Mouse (Mus musculus): ENCODE measurements around the gene Zfp764.
A peak's percentile ranks its signal among the peaks of the same experiment; 100 is the strongest.
"Not testable (repeated sequence)": the region's sequence is repeated elsewhere in the genome, so short reads cannot be mapped to it uniquely, and the experiment has no call there.

Zfp764 gene

GRCm38 (mm10) chr7:127406002-127406987, at the start of gene Zfp764:
TSS of gene Zfp764 (minus strand) at chr7:127406822.
- peak; percentile 78 for DNase-seq (ENCODE audit: low spot score)

- DNase-seq (ENCODE audit: low spot score): no peak
Observed at GRCm38 (mm10) chr7:127454905-127455304, 48.3 kb upstream of the Zfp764 start.

GRCm38 (mm10) chr7:127453056-127453455, 46.4 kb upstream of the Zfp764 start:
- DNase-seq (ENCODE audit: low spot score): no peak

DNA sequence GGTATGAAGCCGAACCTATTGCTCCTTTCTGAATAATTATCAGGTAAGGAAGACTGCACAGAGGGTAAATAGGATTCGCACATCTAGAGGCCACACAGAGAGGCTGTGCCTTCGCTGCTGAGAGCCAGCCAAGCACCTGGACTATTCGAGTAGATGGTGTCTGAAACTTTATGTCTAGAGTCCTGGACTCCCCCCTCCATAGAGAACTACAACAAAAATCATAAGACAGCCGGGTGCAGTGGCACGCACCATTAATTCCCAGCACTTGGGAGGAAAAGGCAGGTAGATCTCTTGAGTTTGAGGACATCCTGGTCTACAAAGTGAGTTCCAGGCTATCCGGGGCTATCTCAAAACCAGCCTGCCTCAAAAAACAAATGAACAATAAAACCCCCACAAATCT, 43.3 kb upstream of the Zfp764 start:
- no peak for DNase-seq (ENCODE audit: low spot score)

DNA sequence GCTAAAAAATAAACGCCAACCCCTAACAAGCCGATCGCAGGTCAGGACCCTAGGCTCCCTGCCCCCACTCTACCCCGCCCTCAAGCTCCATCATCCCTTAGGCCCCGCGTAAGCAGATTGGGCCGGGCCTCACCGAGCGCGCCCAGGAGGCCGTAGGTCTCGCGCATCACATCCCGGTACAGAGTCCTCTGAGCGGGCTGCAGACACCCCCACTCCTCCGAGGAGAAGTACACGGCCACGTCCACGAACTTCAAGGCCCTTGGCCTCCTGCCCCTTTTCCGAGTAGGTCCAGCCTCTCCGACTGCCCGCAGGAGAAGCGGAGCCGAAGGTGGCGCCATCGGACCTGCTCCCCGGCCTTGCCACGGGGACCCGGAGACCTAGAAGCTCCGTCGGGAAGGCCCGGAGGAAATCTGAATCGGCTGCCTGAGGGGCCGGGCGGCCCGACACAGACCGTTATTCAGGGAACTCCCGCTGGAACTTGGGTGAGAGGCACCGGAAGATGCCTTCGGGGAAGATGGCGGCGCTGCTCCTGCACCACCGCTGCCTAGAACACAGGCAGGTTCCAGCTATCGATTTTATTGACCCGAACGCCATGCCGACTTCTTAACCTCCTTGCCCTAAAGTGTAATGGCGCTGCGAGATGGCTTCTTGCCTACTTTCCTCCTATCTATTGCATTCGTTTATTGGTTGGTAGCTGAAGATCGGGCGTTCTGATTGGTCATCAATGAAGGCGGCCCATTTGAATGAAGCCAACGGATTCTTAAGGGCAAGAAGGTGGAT, 42.1 kb upstream of the Zfp764 start, which contains the start of gene Zfp689:
TSS of gene Zfp689 (minus strand) at position 638 of the 780 bp plus-strand sequence.
- peak; percentile 82 for DNase-seq (ENCODE audit: low spot score)

DNA sequence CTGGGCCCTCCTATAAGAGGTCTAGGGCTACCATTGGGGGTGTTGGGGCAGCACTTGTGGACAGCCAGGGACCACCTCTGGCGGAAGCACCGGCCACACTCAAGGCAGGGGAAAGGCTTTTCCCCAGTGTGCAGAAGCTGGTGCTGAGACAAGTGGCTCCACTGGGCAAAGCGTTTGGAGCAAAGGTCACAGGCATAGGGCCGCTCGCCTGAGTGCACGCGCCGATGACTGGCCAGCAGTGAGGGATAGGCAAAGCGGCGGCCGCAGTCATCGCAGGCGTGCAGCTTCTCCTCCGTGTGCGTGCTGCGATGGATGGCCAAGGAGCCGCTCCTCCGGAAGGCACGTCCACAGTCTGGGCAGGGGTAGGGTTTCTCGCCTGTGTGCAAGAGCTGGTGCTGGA, 37.4 kb upstream of the Zfp764 start:
- no peak for DNase-seq (ENCODE audit: low spot score)

DNA sequence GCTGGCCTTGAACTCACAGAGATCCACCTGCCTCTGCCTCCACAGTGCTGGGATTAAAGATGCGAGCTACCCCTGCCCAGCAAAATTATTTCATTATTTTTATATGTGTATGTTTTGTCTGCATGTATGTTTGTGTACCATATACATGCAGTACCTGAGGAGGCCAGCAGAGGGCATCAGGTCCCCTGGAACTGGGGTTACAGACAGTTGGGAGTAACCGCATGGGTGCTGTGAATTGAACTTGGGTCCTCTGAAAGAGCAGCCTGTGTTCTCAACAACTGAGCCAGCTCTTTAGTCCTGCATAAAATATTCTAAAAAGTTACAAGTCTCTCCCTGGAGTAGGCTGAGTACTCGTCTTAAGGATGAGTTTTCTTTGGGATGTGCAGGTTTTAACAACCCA, 31.1 kb upstream of the Zfp764 start:
- no peak for DNase-seq (ENCODE audit: low spot score)

DNA sequence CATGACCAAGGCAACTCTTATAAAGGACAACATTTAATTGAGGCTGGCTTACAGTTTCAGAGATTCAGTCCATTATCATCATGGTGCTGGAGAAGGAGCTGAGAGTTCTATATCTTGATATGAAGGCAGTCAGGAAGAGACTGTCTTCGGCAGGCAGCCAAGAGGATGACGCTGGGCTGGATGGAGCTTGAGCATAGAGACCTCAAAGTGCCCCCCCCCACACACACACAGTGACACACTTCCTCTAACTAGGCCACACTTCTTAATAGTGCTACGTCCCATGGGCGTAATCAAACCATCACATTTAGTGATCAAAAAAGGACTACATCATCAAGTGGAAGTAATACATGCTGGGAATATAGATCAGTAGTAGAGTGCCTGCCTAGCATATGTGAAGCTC, 28.6 kb upstream of the Zfp764 start:
- no peak for DNase-seq (ENCODE audit: low spot score)

GRCm38 (mm10) chr7:127426354-127426753, 19.7 kb upstream of the Zfp764 start:
- no peak for DNase-seq (ENCODE audit: low spot score)

DNA sequence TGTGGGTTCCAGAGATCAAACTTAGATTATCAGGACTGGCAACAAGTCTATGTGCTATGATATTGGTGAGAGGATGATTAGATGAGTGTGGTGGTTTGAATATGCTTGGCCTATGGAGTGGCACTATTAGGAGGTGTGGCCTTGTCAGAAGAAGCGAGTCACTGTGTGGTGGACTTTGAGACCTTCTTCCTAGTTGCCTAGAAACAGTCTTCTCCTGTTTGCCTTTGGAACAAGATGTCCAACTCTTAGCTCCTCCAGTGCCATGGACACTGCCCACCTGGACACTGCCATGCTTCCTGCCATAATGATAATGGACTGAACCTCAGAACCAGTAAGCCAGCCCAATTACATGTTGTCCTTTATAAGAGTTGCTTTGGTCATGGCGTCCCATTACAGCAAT, 19.3 kb upstream of the Zfp764 start:
- no peak for DNase-seq (ENCODE audit: low spot score)

DNA sequence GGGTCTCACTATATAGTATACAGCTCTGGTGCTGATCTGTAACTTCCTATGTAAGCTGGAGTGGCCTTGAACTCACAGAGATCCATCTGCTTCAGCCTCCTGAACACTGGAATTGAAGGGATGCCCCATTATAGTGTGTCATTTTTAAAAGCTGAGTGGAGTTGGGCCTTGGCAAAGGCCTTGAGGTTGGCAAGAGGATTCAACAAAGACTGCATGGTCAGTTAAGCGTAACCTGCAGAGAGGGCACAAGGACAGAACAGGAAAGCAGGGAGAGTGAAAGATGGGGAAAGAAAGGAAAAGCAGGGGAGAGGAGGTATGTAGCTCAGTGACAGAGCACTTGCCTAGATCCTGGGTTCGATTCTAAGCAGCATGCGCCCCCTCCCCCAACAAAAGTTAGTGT, 18.7 kb upstream of the Zfp764 start:
- no peak for DNase-seq (ENCODE audit: low spot score)

- no peak for DNase-seq (ENCODE audit: low spot score)
Observed at GRCm38 (mm10) chr7:127422247-127422646, 15.6 kb upstream of the Zfp764 start.

DNA sequence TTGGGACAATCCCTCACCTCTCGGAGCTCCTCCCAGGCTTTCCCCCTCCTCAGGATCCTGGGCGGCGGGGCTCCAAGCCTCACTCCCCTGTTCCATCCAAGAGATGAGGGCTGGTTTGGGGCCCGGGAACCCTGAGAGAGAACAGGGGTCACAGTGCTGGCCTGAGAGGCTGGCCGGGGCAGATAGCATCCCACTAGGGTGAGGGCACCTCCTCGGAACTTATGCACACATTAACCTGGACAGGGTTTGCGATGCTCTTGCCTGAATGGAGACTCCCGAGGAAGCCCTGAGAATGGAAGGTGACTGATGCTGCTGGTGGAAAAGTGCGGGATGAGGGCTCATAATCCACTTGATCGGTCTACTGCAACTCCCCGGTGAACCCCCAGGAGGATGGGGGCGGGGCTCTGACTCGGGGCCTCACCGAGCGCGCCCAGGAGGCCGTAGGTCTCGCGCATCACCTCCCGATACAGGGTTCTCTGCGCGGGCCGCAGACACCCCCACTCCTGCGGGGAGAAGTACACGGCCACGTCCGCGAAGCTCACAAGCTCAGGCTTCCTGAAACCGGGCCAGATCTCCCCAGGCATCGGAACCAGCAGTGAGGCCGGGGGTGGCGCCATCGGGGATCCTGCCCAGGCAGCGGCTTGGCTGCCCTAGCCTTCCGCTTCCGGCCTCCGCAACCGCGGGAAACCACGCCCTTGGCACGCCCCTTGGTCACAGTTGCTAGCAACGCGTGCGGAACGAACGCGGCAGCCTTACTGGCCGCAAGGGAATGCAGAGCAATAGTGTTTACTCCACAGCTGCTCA, 15.0 kb upstream of the Zfp764 start, which contains the start of gene Zfp688:
TSS of gene Zfp688 (minus strand) at position 681 of the 804 bp plus-strand sequence.
- DNase-seq (ENCODE audit: low spot score): peak; percentile 94

DNA sequence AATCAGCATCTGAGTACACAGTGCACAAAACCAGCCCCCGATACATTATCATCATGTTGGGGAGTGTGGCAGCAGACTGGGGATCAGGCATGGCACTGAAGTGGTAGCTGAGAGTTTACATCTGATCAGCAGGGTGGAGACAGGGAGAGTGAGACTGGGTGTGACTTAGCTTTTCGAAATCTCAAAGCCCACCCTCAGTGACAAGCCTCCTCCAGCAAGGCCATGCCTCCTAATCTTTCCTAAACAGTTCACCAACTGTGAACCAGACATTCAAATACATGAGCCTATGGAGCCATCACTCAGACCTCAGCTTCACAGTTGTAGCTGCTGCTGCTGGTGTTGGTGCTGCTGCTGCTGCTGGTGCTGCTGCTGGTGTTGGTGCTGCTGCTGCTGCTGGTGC, 4.8 kb upstream of the Zfp764 start:
- no peak for DNase-seq (ENCODE audit: low spot score)

GRCm38 (mm10) chr7:127404101-127404500, 2.5 kb downstream of the Zfp764 start:
- DNase-seq (ENCODE audit: low spot score): not testable (repeated sequence)

DNA sequence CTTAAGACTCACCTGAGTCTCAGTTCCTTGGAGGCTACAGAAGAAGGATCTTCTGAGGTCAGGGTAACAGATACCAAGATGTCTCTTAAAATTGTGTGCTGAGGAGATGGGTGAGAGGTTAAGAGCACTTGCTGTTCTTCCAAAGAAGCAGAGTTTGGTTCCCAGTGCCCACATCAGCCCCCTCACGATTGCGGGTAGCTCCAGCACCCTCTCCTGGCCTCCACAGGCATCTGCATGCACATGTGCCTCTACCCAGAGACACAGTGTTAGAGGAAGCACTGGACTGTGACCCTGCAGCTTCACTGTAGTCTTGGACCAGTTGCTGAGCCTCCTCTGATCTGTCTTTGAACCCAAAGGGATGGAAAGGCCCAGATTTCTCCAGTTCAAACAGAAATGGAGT, 3.6 kb downstream of the Zfp764 start:
- DNase-seq (ENCODE audit: low spot score): no peak

DNA sequence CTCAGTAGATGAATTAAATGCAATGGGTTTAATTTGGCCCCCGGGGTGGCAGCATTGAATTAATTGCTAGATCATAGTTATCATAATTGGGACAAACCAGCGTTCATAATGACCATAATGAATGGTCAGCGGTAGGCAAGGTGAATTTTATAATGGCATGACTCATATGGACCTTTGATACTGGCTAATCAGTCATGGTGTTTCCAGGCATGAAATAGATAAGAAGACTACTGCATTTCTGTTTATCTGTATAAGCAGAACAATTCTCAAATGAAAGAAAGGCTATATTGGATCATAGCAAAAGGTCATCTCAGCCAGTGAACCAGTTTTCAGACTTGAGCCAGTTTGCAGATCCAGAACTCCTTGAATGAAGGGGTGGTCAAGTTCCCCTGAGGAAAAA, 6.3 kb downstream of the Zfp764 start:
- DNase-seq (ENCODE audit: low spot score): no peak

DNA sequence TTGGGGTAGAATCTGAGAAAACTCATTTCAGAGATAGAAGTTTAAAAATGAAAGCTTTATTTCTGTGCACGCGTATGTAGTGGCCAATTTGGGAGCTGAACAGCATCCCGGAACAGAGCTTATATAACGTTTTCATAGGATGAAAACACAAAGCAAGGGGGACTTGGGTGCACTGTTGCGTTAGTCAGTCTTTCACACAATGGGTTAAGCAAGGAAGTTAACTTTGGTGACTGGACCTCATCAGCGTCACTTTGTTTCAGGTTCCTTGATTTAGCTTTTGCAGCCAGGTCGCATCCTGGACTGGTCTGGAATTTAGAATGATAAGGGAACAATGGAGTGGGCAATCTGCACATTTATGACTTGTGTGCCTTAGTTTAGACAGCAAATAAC, 12.7 kb downstream of the Zfp764 start:
- DNase-seq (ENCODE audit: low spot score): no peak

DNA sequence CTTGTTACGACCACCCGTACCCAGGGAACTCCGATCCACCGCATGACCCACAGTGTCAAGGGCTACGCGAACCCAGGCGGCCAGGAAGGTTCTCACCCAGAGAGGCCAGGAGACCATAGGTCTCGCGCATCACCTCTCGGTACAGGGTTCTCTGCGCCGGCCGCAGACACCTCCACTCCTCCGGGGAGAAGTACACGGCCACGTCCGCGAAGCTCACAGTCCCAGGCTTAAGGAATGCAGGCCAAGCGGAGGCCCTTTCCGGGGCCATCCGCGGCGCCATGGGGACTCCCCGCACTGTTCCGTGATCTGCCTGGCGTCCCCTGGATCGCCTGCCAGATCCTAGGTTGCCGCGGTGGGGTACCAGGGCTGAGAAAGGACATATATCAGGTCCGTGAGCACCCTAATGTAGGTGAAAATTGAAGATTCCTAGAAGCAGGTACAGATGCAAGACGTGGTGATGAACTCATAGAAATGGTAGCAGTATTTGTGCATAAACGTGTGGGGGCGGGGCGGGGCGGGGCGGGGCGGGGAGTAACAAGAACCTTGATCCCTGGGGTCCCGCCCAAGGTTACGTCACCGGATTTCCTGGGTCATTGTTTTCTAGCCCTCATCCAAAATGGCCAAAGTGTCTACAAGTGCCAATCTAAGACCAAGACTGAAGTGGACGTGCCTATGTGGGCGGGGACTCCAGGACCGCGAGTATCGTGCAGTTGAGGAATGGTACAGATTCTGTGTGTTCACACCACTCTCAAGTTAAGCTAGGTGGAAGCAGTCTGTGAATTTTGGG, 13.3 kb downstream of the Zfp764 start, which contains the start of gene E430018J23Rik:
TSS of gene E430018J23Rik (minus strand) at position 473 of the 787 bp plus-strand sequence.
- DNase-seq (ENCODE audit: low spot score): peak; percentile 91

DNA sequence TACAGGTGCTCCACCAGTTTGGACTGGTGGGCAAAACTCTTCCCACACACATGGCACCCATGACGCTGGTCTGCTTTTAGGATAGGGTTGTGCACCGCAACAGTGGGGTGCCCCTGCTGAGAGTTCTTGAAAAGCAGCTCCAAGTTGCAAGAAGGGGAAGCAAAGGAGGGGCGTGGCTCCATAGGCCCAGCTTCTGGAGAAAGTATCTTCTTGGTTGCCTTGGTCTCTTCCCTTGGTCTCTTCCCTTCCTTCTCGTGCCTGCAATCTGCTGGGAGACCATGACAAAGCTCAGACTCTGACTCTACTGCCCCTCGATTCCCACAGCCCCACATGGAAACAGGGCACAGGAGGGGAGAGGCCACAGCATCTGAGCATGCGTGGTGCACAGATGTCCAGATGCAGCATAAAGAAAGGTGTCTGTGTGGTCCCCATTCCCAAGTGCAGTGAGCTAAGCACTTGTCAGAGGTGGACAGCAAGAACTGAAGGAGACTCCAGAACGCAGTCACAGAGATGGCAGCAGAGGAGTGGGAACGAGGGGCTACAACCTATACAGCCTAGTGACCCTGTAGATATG, 14.3 kb downstream of the Zfp764 start:
- DNase-seq (ENCODE audit: low spot score): no peak

DNA sequence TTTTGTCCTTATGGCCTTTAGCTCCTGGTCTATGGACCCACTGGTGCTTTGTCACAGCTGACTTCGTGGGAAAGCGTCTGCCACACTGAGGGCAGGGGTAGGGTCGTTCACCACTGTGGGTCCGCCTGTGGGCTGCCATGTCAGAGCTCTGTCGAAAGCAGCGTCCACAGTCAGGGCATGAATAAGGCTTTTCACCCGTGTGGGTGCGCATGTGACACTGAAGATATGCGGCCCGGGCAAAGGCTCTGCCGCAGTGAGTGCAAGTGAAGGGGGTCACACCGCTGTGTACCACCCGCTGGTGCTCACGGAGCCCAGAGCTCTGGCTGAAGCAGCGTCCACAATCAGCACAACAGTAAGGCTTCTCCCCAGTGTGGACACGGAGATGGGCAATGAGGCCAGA, 15.1 kb downstream of the Zfp764 start:
- DNase-seq (ENCODE audit: low spot score): no peak

Measured in ovary, postnatal 36 days (tissue).